Mouse (Mus musculus) intestine, postnatal 0 days (tissue): ENCODE measurements at regions not wholly inside any gene's neighbourhood (a gene's known extent, or its start where the extent isn't known, plus 50 kb on each side); places are given as distances from the start of the nearest gene placed in this dataset.

Experiments
- ATAC-seq: fragments of 200-750 bp; cut with Nextera tagmentation; 2 replicates; pipeline ENCODE4 v1.8.0; 2017; ENCODE audit warnings: mild to moderate bottlenecking, moderate TSS enrichment, moderate library complexity
- H3K27ac ChIP-seq: fragments of 300-500 bp; sonication (generic); 2 replicates; pipeline ENCODE4 v1.5.1; 2014; ENCODE audit warnings: mild to moderate bottlenecking, low read depth, low read length, moderate library complexity
- H3K27me3 ChIP-seq: fragments of 300-500 bp; sonication (generic); replicated peaks from 2 replicates; pipeline ENCODE4 v1.6.1; 2014; ENCODE audit warnings: low read length, mixed read lengths; ENCODE audit not compliant: control insufficient read depth, insufficient read depth
- H3K36me3 ChIP-seq: fragments of 300-500 bp; sonication (generic); 2 replicates; pipeline ENCODE4 v1.6.1; 2014; ENCODE audit warnings: mild to moderate bottlenecking, moderate library complexity; ENCODE audit not compliant: control insufficient read depth, insufficient read depth
- H3K4me1 ChIP-seq: fragments of 300-500 bp; sonication (generic); replicated peaks from 2 replicates; pipeline ENCODE4 v1.6.1; 2014; ENCODE audit warnings: antibody characterized with exemption, low read length, mixed read lengths; ENCODE audit not compliant: control insufficient read depth, insufficient read depth
- H3K4me2 ChIP-seq: fragments of 300-500 bp; sonication (generic); replicated peaks from 2 replicates; pipeline ENCODE4 v1.6.1; 2014; ENCODE audit warnings: low read depth, mild to moderate bottlenecking, moderate library complexity
- H3K4me3 ChIP-seq: fragments of 300-500 bp; sonication (generic); 2 replicates; pipeline ENCODE4 v1.5.1; 2014; ENCODE audit warnings: low read depth, low read length
- H3K9ac ChIP-seq: fragments of 300-500 bp; sonication (generic); 2 replicates; pipeline ENCODE4 v1.6.1; 2014; ENCODE audit warnings: mild to moderate bottlenecking, low read depth, low read length
- H3K9me3 ChIP-seq: fragments of 300-500 bp; sonication (generic); 2 replicates; pipeline ENCODE4 v1.6.1; 2016; ENCODE audit warnings: mixed run types; ENCODE audit not compliant: control insufficient read depth
- CTCF ChIP-seq: sonication (generic); IDR thresholded peaks from 2 replicates; pipeline ENCODE4 v1.5.1; 2016; ENCODE audit warnings: low read depth, mild to moderate bottlenecking, control low read depth, antibody characterized with exemption, moderate library complexity
- WGBS: fragments of 180-500 bp; shearing (Covaris S2); extraction: QIAGEN DNeasy Blood & Tissue Kit; methylation state at CpG from one replicate; pipeline ENCODE4 v1.1.7; 2014; 5-methylcytosine and 5-hydroxymethylcytosine counted together

GRCm38 (mm10) chr12:77107251-77107650 lies 130.7 kb upstream of the Fut8 start:
- no peaks in the 10 kb centered on the region for H3K9me3 ChIP-seq
- TF ChIP-seq CTCF = no peak
- no peak overlapping the region for H3K4me2 ChIP-seq
- ATAC-seq = no peak
- H3K27ac ChIP-seq = no peak overlapping the region
- 66% methylated on average over 3 of the region's 3 CpGs for WGBS
- no peak overlapping the region for H3K4me3 ChIP-seq
- H3K36me3 ChIP-seq = no peaks in the 10 kb centered on the region
- no peak overlapping the region for H3K9ac ChIP-seq
- no peaks in the 10 kb centered on the region for H3K4me1 ChIP-seq
- peaks cover 36% of the 10 kb centered on the region for H3K27me3 ChIP-seq

- H3K36me3 ChIP-seq = no peaks in the 10 kb centered on the region
- H3K9me3 ChIP-seq = no peaks in the 10 kb centered on the region
- 0 out of 2 replicates have a peak overlapping the region, but pooled peaks have one; percentile 17 for H3K4me2 ChIP-seq
- peaks cover 34% of the 10 kb centered on the region for H3K27me3 ChIP-seq
- 39% methylated on average over 4 of the region's 4 CpGs for WGBS
- ATAC-seq = no peak
- no peaks in the 10 kb centered on the region for H3K4me1 ChIP-seq
- no peak overlapping the region for H3K9ac ChIP-seq
- TF ChIP-seq CTCF = no peak
- no peak overlapping the region for H3K4me3 ChIP-seq
- no peak overlapping the region for H3K27ac ChIP-seq
These were observed 131.9 kb upstream of the Fut8 start for GRCm38 (mm10) chr12:77105887-77106600.

- H3K4me3 ChIP-seq = no peak overlapping the region
- no peaks in the 10 kb centered on the region for H3K36me3 ChIP-seq
- 96% methylated on average over 2 of the region's 2 CpGs for WGBS
- H3K27ac ChIP-seq = no peak overlapping the region
- no peaks in the 10 kb centered on the region for H3K9me3 ChIP-seq
- H3K4me1 ChIP-seq = no peaks in the 10 kb centered on the region
- TF ChIP-seq CTCF = no peak
- peaks cover 3% of the 10 kb centered on the region; the same call in 1 of the 2 replicates for H3K27me3 ChIP-seq
- no peak overlapping the region for H3K4me2 ChIP-seq
- ATAC-seq = no peak
- no peak overlapping the region for H3K9ac ChIP-seq
These were observed 137.4 kb upstream of the Fut8 start for GRCm38 (mm10) chr12:77100482-77100881.

GRCm38 (mm10) chr12:77099521-77099920 lies 137.5 kb upstream of the Max start:
- no peak overlapping the region for H3K27ac ChIP-seq
- H3K27me3 ChIP-seq = peaks cover 3% of the 10 kb centered on the region; the same call in 1 of the 2 replicates
- H3K36me3 ChIP-seq = no peaks in the 10 kb centered on the region
- H3K9ac ChIP-seq = no peak overlapping the region
- ATAC-seq = no peak
- no peaks in the 10 kb centered on the region for H3K9me3 ChIP-seq
- H3K4me1 ChIP-seq = 0 out of 2 replicates have a peak, but pooled peaks cover 4% of the 10 kb centered on the region
- no peak overlapping the region for H3K4me3 ChIP-seq
- 62% methylated on average over 5 of the region's 5 CpGs for WGBS
- H3K4me2 ChIP-seq = no peak overlapping the region
- TF ChIP-seq CTCF = no peak

GRCm38 (mm10) chr12:77098821-77099220 lies 136.8 kb upstream of the Max start:
- Histone ChIP-seq H3K9ac (no peak overlapping the region), H3K4me2 (no peak overlapping the region), H3K36me3 (no peaks in the 10 kb centered on the region), H3K4me3 (no peak overlapping the region), H3K27me3 (no peaks in the 10 kb centered on the region; the same call in 1 of the 2 replicates), H3K27ac (no peak overlapping the region), H3K4me1 (0 out of 2 replicates have a peak, but pooled peaks cover 4% of the 10 kb centered on the region), H3K9me3 (no peaks in the 10 kb centered on the region)
- 97% methylated on average over 4 of the region's 4 CpGs for WGBS
- no peak for TF ChIP-seq CTCF
- no peak for ATAC-seq

GRCm38 (mm10) chr12:77097831-77098230 lies 135.8 kb upstream of the Max start:
- Histone ChIP-seq H3K4me3 (no peak overlapping the region), H3K4me1 (0 out of 2 replicates have a peak, but pooled peaks cover 4% of the 10 kb centered on the region), H3K9ac (no peak overlapping the region), H3K27me3 (no peaks in the 10 kb centered on the region; the same call in 1 of the 2 replicates), H3K9me3 (no peaks in the 10 kb centered on the region), H3K36me3 (no peaks in the 10 kb centered on the region), H3K27ac (no peak overlapping the region), H3K4me2 (no peak overlapping the region)
- ATAC-seq = no peak
- no peak for TF ChIP-seq CTCF
- WGBS = 92% methylated on average over 2 of the region's 2 CpGs
